ENCODE assay signal across 31 mouse cellular contexts in the genomic region with DNA sequence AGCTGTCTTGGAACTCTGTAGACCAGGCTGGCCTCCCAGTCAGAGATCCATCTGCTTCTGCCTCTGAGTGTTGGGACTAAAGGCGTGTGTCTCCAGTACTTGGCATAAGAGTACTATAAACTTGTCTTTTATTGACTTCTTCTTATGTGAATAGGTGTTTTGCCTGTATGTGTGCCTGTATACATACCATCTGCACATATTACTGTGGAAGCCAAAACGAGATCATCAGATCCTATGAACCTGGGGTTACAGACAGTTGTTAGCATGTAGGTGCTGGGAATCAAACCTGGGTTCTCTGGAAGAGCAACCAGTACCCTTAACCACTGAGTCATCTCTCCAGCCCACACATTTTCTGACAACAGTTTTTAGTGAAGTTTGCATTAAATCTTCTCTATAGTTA.
"Had no signal": no experiment of that assay in that cellular context is flagged by ENCODE, and none has a peak within 500 bp of the region (broad histone marks: within the 10 kb centered on the region; RNA-seq: fewer than 3 reads in every experiment).

No protein-coding gene starts in this region.

- H3K27ac ChIP-seq: left cerebral cortex, adult 2 months; limb, embryonic 10.5 days; limb, embryonic 12.5 days; limb, embryonic 13.5 days; limb, embryonic 15.5 days; liver, embryonic 12.5 days; liver, embryonic 13.5 days; liver, embryonic 14.5 days; liver, embryonic 15.5 days; lung, embryonic 15.5 days; macrophage; midbrain, embryonic 10.5 days; midbrain, embryonic 12.5 days; midbrain, embryonic 15.5 days; neural tube, embryonic 12.5 days had no signal

- H3K9me3 ChIP-seq: limb, embryonic 10.5 days; limb, embryonic 12.5 days; limb, embryonic 13.5 days; limb, embryonic 15.5 days; liver, embryonic 12.5 days; liver, embryonic 13.5 days; liver, embryonic 15.5 days; lung, embryonic 15.5 days; megakaryocyte, embryonic 14.5 days; midbrain, embryonic 12.5 days; midbrain, embryonic 15.5 days; neural tube, embryonic 12.5 days had no signal

- H3K27me3 ChIP-seq: limb, embryonic 12.5 days; limb, embryonic 13.5 days; limb, embryonic 15.5 days; liver, embryonic 12.5 days; liver, embryonic 13.5 days; liver, embryonic 15.5 days; lung, embryonic 15.5 days; megakaryocyte, embryonic 14.5 days; midbrain, embryonic 12.5 days; midbrain, embryonic 15.5 days; neural tube, embryonic 12.5 days had no signal

- H3K4me1 ChIP-seq: limb, embryonic 15.5 days; neural tube, embryonic 12.5 days had no signal

- DNase-seq: left cerebral cortex, postnatal 4 days; liver; liver, embryonic 13.5 days; liver, postnatal 0 days; lung, adult 18-20 months; lung, adult 2 months; lung, embryonic 14.5 days; lung, postnatal 10 days; lung, postnatal 14 days; lung, postnatal 36 days; lung, postnatal 4 days; midbrain, embryonic 14.5 days had no signal

- H3K4me3 ChIP-seq: left cerebral cortex, adult 2 months; limb, embryonic 10.5 days; limb, embryonic 12.5 days; limb, embryonic 13.5 days; limb, embryonic 15.5 days; liver, embryonic 12.5 days; liver, embryonic 13.5 days; liver, embryonic 15.5 days; lung, embryonic 15.5 days; megakaryocyte, embryonic 14.5 days; midbrain, embryonic 10.5 days; midbrain, embryonic 12.5 days; midbrain, embryonic 15.5 days; myocyte; neural tube, embryonic 12.5 days had no signal

- H3K4me2 ChIP-seq: limb, embryonic 12.5 days; limb, embryonic 13.5 days; limb, embryonic 15.5 days; liver, embryonic 11.5 days; liver, embryonic 12.5 days; liver, embryonic 13.5 days; liver, embryonic 15.5 days; lung, embryonic 14.5 days; lung, embryonic 15.5 days; midbrain, embryonic 12.5 days; midbrain, embryonic 15.5 days; neural tube, embryonic 12.5 days had no signal

- H3K9ac ChIP-seq: limb, embryonic 12.5 days; limb, embryonic 13.5 days; limb, embryonic 15.5 days; liver, embryonic 12.5 days; liver, embryonic 13.5 days; liver, embryonic 14.5 days; liver, embryonic 15.5 days; liver, postnatal 0 days; lung, embryonic 14.5 days; lung, embryonic 15.5 days; midbrain, embryonic 12.5 days; midbrain, embryonic 15.5 days; neural tube, embryonic 12.5 days had no signal

- ATAC-seq: liver, embryonic 12.5 days; liver, postnatal 0 days; lung, postnatal 0 days; midbrain, embryonic 15.5 days; midbrain, embryonic 16.5 days had no signal
